Mouse (Mus musculus): ENCODE data around the gene Dcaf17.

The Dcaf17 gene

GRCm38 (mm10) chr2:71117797-71118708 lies 62.9 kb downstream of the Dcaf17 start, which contains the start of gene Cybrd1:
Gene Cybrd1, plus strand, starts transcription at chr2:71117923.
- intact Hi-C loops (cut with DNase I): no loop called here

GRCm38 (mm10) chr2:71120844-71121243 lies 65.7 kb downstream of the Dcaf17 start:
- intact Hi-C loops (cut with DNase I): no loop called here

- intact Hi-C loops (cut with DNase I): no loop called here
Observed at GRCm38 (mm10) chr2:71121406-71121805, 66.3 kb downstream of the Dcaf17 start.

- intact Hi-C loops (cut with DNase I): no loop called here
Observed at GRCm38 (mm10) chr2:71122268-71123029, 67.3 kb downstream of the Dcaf17 start.

GRCm38 (mm10) chr2:71123591-71123990 lies 68.5 kb downstream of the Dcaf17 start:
- intact Hi-C loops (cut with DNase I): no loop called here

GRCm38 (mm10) chr2:71127779-71128534 lies 72.8 kb downstream of the Dcaf17 start:
- intact Hi-C loops (cut with DNase I): no loop called here

GRCm38 (mm10) chr2:71130366-71130765 lies 75.2 kb downstream of the Dcaf17 start:
- intact Hi-C loops (cut with DNase I): no loop called here

GRCm38 (mm10) chr2:71131866-71132496 lies 76.9 kb downstream of the Dcaf17 start:
- intact Hi-C loops (cut with DNase I): no loop called here

- intact Hi-C loops (cut with DNase I): no loop called here
Observed at GRCm38 (mm10) chr2:71134041-71134505, 78.9 kb downstream of the Dcaf17 start.

GRCm38 (mm10) chr2:71134836-71135235 lies 79.7 kb downstream of the Dcaf17 start:
- intact Hi-C loops (cut with DNase I): no loop called here

- intact Hi-C loops (cut with DNase I): no loop called here
Observed at GRCm38 (mm10) chr2:71140622-71141021, 85.5 kb downstream of the Dcaf17 start.

- intact Hi-C loops (cut with DNase I): no loop called here
Observed at GRCm38 (mm10) chr2:71142410-71142809, 87.3 kb downstream of the Dcaf17 start.

GRCm38 (mm10) chr2:71145853-71146252 lies 90.7 kb downstream of the Dcaf17 start:
- intact Hi-C loops (cut with DNase I): no loop called here

GRCm38 (mm10) chr2:71146266-71146665 lies 91.1 kb downstream of the Dcaf17 start:
- intact Hi-C loops (cut with DNase I): no loop called here

- intact Hi-C loops (cut with DNase I): no loop called here
Observed at GRCm38 (mm10) chr2:71147816-71148215, 92.7 kb downstream of the Dcaf17 start.

Data from adrenal gland (tissue).